Mouse (Mus musculus): ENCODE results near the gene Rufy4. TPM values are rescaled to one million over a fixed set of nuclear protein-coding genes. Genes with fewer than 3 reads are reported as not detected.

The Rufy4 gene
- total RNA-seq, 2 experiments from 2014 or later: 0.21 TPM; not detected in 1

- DNase-seq (ENCODE audit: low spot score in 2 of 2): no peak
Observed at GRCm38 (mm10) chr1:74196621-74197419, 71.5 kb downstream of the Rufy4 start.

Other genes with a start within 250 kb of the Rufy4 start
- gene Tns1, start 1.1 kb upstream of the Rufy4 start, total RNA-seq (2021): 10 to 100 TPM; 35.2 to 35.3 TPM
- gene Cxcr2, start 28.4 kb downstream of the Rufy4 start, total RNA-seq (2021): under 1 TPM; 0.13 to 0.25 TPM
- gene Cxcr1, start 69.1 kb downstream of the Rufy4 start, total RNA-seq (2021): not detected
- gene Arpc2, start 110.5 kb downstream of the Rufy4 start, total RNA-seq (2021): 100 to 1,000 TPM; 324 to 330 TPM
- gene Gpbar1, start 153.0 kb downstream of the Rufy4 start, total RNA-seq (2021): not detected
- gene Aamp, start 159.2 kb downstream of the Rufy4 start, total RNA-seq (2021): 100 to 1,000 TPM; 141 to 158 TPM
- 100 to 1,000 TPM; 125 to 130 TPM for gene Pnkd, start 159.4 kb downstream of the Rufy4 start, total RNA-seq (2021)
- gene Tmbim1, start 180.1 kb downstream of the Rufy4 start, total RNA-seq (2021): 10 to 100 TPM; 10.5 to 11.6 TPM
- 1 to 10 TPM; 1.2 to 1.7 TPM for gene Catip, start 236.6 kb downstream of the Rufy4 start, total RNA-seq (2021)
- 1 to 10 TPM; 2.0 to 3.0 TPM for gene Slc11a1, start 249.7 kb downstream of the Rufy4 start, total RNA-seq (2021)